Mouse (Mus musculus): Measurements from ENCODE around the gene Tcp11l2. TPM values are rescaled to one million over a fixed set of nuclear protein-coding genes. Genes with fewer than 3 reads are reported as not detected.

Tcp11l2 gene
- polyA plus RNA-seq, 2 experiments from 2014 or later = 235 to 261 TPM

GRCm38 (mm10) chr10:84558511-84558910 is 17.9 kb upstream of the Tcp11l2 start:
- ATAC-seq = no peak

GRCm38 (mm10) chr10:84559986-84560385 is 16.4 kb upstream of the Tcp11l2 start:
- ATAC-seq = no peak

GRCm38 (mm10) chr10:84562121-84562520 is 14.3 kb upstream of the Tcp11l2 start:
- no peak for ATAC-seq

DNA sequence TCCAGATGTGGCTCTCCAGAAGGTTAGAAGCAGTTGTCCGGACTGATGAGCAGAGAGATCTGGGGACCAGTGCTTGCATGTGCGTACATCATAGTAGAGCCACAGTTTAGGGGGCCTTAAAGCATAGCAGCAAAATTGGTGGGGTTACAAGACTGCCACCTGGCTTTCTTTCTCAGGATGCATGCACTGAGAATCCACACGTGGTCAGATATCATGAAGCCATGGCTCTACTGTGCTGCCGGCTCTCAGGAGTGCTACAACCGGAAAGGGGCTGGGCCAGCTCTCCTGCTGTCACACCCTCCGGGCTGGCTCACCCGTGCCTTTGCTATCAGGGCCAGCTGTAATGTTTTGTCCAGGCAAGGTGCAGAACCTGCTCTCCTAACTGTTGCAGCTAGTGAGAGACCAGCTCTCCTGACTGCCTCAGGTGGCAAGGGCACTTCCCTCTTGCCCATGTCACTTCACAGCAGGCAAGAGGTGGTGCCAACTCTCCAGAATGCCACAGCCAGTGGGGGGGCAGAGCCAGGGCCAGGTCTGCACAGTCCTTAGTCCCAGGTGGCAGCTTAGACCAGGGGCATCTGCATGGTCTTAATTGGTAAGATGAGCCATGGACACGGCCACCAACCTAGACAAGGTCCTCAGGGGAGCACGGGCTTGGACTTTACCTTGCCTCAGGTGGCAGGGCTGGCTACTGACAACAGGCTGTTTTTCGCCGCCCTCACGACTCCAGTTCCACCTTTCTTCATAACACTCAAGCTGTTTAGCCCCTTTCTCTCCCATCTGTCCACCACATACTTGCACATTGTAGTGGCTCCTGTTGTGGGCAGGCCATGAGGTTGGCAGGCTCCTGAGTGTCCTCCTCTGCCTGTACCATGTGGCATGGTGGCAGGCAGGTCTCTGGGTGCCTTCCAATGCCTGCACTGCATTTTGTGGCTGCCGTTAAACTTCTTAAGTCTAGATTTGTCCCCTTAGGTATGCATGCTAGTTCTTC is 13.6 kb upstream of the Tcp11l2 start:
- ATAC-seq = peak; percentile 94

DNA sequence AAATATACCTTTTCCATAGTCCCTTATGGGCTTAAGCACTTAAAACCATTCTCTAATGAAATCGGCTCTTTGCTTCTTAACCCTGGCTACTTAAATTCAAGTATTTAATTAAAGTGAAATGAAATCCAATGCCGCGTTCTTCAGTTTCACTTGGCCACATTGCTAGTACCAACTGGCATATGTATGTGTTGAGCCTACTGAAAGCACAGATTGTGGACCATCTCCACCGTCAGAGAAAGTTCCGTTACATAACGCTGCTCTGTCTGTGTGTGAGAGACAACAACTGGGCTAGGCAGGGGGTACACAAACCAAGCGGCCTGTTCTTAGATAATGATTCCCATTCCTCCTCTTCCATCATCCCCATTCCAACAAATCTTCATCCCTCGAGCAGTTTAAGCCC is 12.0 kb upstream of the Tcp11l2 start:
- no peak for ATAC-seq

- no peak for ATAC-seq
Observed at GRCm38 (mm10) chr10:84571052-84571639, 5.3 kb upstream of the Tcp11l2 start.

DNA sequence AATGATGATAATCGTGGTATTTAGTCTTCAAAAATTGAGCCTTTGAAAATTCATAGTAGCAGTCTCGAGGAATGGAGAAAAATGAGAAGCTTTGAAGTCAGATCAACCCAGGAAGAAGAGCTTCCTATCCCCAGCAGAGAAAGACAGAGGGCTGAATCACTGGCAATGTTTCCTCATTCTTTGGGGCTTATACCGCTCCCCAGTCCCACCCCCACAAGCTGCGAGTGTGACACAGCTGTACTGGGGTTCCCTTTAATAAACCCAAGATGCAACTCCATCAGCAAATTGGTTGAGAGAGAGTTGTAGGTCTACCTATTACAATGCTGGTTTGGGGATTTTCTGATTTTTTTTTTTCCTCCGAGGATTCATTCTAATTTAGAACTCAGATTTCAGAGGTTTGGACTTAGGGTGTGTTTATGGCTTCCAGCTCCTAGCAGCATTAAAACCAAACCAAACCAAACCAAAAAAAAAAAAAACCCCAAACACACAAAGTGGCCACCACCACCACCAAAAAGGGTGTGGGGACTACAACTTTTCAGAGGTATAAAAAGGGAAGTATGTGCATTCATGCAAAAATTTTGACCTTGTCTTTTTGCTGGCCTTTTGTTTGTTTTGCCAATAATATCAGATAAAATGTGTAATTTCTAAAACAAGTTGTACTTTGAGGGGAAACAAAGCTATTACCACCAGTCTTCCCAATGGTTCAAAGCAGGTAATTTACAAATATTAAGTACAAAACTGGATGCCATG is 2.6 kb upstream of the Tcp11l2 start:
- no peak for ATAC-seq

GRCm38 (mm10) chr10:84576029-84576394 is 414 bp upstream of the Tcp11l2 start:
- ATAC-seq = peak; percentile 65

DNA sequence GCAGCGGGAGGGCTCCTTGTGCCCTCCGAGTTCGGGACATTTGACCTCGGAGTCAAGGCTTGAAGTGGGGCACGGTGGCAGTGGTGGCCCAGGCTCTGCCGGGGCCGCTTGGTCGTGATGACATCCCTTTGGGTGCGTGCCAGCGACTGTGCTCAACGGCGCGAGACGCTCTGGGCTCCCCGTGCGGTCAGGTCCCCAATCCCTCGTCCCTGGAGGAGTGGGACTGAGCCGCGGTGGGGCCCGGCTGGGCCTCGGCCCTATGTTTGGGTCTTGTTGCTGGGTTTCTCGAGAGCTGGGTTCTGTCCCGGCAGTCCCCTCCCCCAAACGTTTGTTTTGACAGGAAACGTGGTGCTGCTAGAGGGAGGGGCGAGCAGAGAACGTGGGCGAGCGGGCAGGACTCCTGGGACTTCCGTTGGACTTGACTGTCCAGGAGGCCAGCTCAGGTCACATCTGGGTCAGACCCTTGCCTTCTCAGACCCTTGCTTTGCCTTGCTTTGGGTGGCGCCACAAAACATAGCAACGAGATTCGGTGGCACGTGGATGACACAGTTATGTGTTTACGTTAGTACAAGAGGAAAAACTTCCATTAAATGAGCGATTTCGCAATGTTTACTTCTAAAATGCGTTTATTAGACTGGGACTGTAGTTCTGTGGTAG is 773 bp downstream of the Tcp11l2 start:
- peak; percentile 61 for ATAC-seq

- ATAC-seq = no peak
Observed at GRCm38 (mm10) chr10:84578738-84579137, 2.3 kb downstream of the Tcp11l2 start.

DNA sequence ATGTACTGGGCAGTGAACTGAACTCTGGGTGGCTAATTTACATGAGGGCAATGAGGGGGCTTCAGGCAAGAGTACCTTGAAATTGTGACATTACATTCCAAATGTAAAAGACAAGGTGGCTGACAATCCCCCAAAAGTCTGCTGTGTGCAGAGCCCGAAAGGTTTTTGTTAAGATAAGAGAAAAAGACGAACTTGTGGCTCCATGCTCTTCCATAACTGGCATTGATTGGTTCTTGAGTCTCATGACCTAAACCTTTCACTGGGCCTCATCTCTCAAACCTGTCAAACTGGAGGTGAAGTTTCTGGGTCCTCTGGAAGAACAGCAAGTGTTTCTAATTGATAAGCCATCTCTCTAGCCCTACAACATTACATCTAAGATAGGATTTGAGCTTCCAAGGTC is 3.1 kb downstream of the Tcp11l2 start:
- no peak for ATAC-seq

GRCm38 (mm10) chr10:84581191-84581590 is 4.8 kb downstream of the Tcp11l2 start:
- no peak for ATAC-seq

- no peak for ATAC-seq
Observed at GRCm38 (mm10) chr10:84582236-84582635, 5.8 kb downstream of the Tcp11l2 start.

DNA sequence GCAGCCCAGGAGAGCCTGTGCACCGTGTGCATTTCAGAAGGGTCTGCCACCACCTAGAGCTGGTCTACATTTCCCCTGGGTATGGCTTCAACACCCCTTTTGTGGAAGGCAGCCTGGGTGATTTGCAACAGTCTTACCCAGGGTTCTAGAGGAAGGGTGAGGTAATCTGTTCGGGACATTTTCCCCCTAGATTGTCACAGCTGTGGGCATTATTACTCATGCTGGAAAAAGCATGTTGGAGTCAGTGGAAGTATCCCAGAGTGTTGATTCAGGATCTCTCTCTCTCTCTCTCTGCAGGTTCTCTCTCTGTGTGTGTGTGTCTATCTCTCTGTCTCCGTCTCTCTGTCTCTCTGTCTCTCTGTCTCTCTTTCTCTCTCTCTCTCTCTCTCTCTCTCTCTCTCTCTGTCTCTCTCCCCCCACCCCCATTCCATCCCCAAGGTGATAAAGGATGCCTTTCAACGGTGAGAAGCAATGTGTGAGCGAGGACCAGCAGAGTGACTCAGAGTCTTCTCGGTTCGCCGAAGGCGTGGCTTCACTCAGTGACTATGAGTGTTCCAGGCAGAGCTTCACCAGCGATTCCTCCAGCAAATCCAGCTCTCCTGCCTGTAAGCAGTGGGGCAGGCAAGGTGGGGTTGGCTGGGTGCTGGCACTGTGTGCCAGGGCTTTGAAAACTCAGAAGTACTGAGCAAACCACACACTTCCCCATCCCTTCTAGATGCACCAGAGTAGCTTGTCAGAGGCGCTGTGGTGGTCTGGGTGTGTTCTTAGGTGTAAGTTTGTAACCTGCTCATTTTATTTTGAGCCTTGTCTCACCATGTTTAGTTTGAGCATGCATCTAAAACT is 8.2 kb downstream of the Tcp11l2 start:
- ATAC-seq = no peak

DNA sequence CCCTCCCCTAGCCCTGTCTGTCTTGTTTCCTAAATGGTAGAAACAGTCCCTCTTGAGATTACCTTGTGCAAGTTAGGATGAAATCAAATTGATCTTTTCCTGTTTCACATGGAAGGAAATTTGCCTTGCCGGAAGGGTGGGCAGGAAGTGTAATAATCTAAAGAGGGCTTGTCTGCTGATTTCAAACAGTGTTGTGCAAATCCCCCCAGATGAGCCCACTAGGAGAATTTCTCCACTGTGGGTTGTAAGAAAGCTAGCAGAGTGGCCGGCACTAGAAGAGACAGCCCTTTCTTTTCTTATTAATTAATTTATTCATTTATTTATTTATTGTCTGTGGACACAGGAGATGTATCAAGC is 8.8 kb downstream of the Tcp11l2 start:
- ATAC-seq = peak; percentile 32

DNA sequence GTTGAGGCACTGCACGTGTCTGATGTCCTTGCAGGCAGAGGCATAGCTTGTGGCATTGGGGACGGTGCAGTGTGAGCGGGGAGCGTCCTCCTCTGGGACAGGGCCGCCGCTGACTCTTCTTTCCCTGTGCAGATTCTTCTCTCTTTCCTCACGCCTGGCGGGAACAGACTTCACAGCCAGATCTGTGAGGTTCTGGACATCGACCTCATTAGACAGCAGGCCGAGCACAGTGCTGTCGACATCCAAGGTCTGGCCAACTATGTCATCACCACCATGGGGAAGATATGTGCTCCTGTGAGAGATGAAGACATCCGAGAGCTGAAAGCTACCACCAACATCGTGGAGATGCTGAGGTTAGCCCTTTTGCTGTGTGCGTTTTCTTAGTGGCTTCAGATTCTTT is 14.5 kb downstream of the Tcp11l2 start:
- no peak for ATAC-seq

DNA sequence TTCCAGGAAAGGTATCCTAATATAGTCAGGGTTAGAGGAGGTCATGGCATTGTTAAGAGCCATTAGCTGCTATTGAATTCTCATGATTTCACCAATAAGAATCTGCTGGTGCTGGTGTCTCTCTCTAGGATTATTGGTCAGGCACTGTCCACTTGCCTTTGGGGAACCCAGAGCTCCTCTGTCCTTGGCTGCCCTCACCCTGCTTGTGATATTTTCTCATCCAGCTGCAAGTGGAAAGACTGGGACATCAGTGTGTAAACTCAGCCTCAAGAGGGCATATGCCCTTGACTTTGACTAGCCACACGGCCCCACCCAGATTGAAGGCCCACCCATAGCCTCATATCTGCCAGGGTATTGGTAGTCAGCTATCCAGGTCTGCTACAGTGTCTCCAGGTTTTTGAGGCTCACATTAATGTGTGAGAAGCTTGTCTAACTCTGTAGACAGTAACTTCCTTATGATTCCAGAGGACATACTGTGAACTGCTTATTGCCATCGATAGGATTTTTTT is 15.3 kb downstream of the Tcp11l2 start:
- no peak for ATAC-seq

DNA sequence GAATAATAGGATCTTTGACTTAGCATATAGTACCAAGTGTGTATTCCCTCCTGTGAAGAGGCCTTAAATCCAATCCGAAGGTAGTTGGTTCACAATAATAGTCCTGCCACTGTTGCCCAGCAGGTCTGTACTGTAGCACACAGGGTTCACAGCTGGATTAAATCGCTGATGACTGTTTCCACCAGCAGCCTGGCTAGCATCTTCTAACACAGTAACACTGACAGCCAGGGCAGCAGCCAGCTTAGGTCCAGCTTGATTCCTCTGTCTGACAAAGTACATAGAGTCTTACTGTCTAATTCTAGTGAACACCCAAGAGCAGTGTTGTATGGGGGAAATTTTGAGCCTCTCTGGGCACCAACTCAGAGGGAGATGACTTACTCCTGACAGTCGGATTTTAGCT is 16.3 kb downstream of the Tcp11l2 start:
- ATAC-seq = no peak

DNA sequence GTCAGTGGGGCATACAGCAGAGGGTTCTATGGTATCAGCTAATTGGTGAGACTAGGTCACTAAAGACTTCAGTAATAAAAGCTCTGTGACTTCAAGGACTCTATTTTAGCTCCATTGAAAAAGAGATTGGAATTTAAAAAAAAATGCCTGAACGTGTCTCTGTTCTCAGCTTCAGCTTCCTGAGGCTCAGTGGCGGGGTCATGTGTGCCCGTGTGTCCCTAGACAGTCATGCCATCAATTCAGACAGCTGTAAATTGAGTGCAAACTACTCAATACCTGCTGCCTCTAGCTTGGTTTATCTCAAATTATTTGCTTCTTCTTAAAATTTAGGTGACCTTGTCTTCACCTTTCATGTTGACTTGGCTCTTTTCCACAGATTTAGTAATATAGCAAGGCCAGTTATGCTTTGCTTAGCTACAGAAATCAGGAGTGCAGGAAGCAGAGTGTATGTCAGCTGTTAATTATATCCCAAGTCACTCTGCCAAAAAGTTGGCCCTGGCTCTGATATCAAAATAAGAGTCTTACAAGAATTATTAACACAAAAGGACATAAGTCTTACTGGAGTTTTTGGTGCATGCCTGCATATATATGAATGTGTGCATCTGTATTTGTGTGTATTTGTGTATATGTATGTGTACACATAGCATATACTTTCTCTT is 20.8 kb downstream of the Tcp11l2 start:
- ATAC-seq = no peak

- ATAC-seq = no peak
Observed at GRCm38 (mm10) chr10:84598172-84598571, 21.7 kb downstream of the Tcp11l2 start.

DNA sequence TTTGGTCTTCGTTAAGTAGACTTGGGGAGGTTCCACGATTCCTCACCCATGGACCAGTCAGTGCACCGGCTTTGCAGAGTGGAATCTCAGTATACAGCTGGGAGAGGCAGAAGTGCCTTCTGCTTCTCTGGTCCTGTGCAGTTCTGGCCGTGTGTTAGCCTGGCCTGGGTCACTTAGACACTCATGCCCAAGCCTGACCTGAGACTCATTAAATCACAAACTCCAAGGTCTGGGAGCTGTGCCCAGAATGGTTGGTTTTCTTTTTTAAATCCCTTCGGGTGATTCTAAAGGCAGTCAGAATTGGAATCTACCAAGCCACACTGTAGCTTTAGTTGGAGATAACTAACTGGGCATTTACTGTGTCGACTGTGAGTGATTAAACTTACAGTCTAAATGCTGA is 23.7 kb downstream of the Tcp11l2 start:
- no peak for ATAC-seq
